Mouse (Mus musculus): ENCODE results near the gene Nell2.

GRCm38 (mm10) chr15:95156828-95157227 is 371.5 kb downstream of the Nell2 start:
- TF ChIP-seq CTCF (IDR thresholded peaks at IDR 0.05; ENCODE audit: control insufficient read depth, insufficient read depth, insufficient read length) (no peak), MYOG (IDR thresholded peaks at IDR 0.05; ENCODE audit: control insufficient read depth, extremely low read depth, insufficient read length) (no peak), USF1 (IDR thresholded peaks at IDR 0.05; ENCODE audit: low read depth) (no peak), MAX (IDR thresholded peaks at IDR 0.05) (no peak), MYOD1 (IDR thresholded peaks at IDR 0.05; ENCODE audit: control insufficient read depth, insufficient read length, low read depth) (no peak)
